Mouse (Mus musculus) heart, adult 8-10 months (tissue): ENCODE data around the gene Pigt. TPM values are rescaled to one million over a fixed set of nuclear protein-coding genes. Genes with fewer than 3 reads are reported as not detected.

ENCODE experiments used
- DNase-seq: peaks from one replicate; pipeline ENCODE4 v3.0.0; 2022; ENCODE audit warnings: low spot score
- total RNA-seq, 4 experiments: library from RNA; stranded (reverse); gene quantifications; 2 replicates each; pipeline ENCODE4 v1.2.4; 2022

Gene Pigt
- total RNA-seq, 4 experiments from 2014 or later = 32.0 to 34.8 (median 33.9) TPM

DNA sequence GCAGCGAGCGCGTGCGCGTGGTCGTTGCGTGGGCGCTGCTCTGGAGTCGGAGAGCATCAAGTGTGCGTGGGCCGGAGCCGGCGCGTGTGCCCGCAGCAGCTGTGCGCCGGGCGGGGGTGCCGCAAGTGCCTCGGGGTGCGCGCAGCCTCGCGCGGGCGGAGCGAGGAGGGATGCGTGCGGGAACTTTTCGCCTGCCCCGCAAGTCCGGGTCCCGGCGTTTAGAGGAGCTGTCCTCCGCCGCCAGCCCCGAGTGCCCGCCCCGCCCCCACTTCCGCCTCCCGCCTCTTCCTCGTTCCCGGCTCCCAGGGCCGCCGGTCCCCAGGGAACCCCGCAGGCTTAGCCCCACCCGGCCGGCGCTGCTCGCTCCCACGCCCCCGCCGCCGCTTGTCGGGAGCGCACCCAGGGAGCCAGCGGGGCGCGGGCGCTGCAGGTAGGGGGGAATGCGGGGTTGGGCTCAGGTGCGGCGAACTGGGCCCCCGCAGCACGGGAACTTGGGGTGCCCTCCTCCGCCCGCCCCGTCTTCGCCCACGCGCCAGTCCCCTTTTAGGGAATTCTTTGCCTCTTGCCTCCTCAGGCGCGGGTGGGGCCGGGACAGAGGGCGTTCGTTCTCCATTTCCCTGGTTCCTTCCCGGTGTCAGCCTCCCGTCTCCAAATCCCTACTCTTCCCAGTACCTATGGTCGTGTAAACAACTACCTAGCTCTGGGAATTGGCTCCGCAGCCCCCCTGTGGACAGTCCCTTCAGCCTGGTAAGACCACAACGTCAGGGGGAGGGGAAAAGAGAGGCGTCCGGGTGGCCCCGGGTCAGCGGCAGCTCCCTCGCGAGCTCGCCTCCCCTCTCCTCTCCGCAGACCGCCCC, 10.8 kb upstream of the Pigt start:
- DNase-seq = peak; percentile 61

DNA sequence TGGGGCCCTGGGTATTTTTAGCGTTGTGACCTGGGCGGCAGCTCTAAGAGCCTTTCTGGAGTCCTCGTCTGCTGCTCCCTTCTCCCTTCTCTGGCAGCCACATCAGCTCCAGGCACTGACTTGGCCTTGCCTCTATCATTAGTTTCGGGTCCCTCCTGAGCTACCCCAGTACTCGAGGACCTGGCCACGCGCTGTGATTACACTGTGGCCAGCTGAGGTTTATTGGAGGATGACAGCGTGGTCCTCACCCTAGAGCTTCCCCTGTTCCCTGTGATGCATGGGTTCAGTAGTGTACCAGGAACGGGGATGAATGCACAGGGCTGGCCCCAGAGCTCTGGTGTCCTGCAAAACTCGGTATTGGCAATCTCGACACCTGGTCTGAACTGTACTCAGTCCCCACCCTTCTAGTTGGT, 10.2 kb upstream of the Pigt start:
- no peak for DNase-seq

DNA sequence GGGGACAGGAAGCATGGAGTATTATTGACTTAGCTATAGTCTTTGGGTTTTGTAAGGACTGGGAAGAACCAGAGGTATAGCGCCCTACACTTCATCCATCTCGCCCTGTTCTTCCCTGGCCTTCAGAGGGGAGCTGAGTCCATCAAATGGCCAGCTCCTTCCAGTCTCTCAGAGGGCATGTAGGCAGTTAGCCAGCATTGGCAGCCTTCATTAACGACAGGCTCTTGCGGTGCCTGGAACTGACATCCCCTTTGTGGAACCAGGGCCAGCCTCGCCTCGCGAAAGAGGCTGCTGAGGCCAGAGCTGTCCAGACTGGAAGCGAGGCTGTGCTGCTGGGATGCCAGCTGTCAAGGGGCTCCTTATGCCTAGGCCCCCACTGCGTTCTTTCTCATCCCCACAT, 9.5 kb upstream of the Pigt start:
- no peak for DNase-seq

DNA sequence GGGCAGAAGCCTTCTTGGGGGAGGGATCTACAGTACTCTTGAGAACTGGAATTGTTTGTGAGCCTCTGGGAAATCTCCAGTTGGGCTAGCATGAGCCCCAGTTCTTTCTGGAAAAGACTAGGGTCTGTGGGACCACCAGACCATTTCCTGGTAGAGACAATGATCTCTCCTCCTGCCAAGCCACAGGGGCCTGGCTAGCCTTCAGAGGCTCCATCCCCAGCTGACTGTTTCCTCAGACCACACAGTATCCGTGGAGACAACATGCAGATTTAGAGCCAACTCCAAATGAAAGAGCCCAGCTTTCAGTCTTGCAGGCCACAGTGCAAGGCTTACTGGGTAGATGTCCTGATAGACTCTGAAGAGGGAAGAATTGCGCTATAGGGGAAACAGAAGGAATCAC, 3.2 kb upstream of the Pigt start:
- DNase-seq = no peak

DNA sequence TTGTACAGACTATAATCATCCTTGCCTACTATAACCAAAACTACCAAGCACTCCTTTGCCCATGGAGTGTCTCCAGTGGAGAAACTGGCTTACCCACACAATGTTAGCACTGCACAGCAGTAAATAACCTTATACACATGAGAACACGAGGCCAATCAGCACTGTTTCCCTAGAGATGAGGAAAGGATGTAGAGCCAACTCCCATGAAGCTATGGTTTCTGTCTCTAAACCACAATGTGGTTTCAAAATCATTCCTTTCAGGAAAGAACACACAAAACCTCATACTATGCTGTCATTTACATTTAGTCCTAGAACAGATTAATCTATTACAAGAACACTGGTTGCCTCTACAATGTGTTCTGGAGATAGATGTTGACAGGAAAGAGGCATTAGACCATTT, 989 bp upstream of the Pigt start:
- no peak for DNase-seq

DNA sequence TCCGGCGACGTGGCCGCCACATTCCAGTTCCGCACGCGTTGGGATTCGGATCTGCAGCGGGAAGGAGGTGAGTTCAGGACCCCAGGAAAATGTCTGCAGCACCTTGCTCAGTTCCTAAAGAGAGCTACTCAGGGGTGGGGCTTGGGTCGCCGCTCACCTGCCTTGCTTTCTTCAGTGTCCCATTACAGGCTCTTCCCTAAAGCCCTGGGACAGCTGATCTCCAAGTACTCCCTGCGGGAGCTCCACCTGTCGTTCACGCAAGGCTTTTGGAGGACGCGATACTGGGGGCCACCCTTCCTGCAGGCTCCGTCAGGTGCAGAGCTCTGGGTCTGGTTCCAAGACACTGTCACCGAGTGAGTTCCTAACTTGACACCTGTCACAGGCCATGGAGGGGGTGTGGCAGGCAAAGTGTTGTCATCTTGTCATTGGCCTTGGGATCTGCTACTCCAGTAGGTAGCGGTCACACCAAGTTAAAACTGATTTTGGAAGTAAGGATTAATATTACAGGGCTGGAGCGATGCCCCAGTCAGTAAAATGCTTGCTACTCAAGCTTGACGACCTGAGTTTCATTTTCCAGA, 460 bp downstream of the Pigt start:
- DNase-seq = no peak

DNA sequence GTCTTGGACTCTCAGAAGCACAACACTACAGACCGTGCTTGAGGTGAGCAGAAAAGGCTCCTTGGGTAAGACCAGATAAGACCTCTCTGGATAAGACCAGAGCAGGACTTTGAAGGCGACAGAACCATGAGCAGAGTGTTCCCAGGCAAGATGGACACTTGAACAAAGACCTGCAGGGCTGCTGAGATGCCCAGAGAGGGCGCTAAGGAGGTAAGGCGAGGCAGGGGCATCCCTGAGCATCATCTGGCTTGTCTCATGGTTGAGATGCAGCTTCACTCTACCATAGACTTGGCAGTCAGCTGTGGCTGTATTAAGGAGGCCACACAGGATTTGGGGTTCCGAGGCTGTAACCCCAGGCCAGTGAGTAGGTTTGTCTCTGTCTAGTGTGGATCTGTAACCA, 2.0 kb downstream of the Pigt start:
- DNase-seq = no peak

DNA sequence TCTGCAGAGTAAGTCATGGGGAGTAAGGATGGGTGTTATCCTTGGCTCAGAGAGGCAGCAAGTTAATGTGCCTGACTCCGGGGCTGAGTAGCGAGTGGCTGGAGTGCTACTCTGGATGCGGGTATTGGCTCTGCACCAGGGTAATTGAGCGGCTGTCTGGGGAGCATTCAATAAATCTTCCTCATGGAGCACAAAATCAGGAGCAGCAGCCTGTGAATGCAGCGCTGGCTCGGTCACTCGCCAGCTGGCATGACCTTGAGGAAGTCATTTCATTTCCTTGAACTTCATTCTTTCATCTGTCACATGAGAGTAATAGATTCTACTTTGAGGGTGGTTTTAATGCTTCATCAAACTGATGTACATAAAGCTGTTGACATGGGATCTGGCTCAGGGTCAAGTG, 3.2 kb downstream of the Pigt start:
- no peak for DNase-seq

DNA sequence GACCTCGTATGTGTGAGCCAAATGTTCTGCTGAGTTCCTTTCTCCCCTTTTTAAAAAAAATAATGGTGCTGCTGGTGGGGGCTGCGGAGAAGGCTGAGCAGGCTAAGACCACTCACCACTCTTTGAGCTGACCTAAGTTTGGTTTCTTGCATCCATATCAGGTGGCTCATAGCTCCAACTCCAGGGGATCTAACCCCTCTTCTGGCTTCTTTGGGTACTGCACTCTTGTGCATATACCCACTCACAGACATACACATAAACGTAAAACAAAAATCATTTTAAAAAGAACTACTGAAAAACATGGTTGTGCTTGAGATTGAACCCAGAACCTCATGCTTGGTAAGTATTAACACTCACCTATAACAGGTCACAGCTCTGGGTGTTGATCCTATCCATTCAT, 7.6 kb downstream of the Pigt start:
- DNase-seq = no peak

DNA sequence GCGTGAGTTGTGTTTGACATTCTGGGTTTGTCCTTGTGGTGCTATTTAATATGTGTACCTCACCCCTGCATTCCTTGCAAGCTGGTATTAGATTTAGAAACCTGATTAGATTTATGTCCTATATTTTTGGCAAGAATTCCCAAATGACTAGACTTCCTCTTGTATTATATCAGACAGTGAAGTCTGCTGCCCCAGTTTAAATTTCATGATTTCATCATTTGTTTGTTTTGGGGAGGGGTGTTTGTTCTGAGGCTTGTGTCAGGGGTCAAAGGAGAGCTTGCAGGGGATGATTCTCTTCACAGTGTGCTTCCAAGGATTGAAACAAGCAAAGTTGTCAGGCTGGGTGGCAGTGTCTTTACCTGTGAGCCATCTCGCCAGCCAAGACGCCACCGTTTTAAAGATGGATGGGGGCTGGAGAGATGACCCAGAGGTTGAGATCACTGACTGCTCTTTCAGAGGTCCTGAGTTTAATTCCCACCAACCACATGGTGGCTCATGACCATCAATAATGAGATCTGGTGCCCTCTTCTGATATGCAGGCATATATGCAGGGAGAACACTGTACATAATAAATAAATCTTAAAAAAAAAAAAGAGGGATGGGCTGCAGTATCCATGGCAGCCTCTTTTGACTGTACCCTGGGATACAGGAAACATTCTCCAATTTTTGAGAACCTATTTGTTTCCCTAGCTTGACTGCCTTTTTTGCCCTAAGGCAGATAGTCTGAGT, 8.5 kb downstream of the Pigt start:
- no peak for DNase-seq

DNA sequence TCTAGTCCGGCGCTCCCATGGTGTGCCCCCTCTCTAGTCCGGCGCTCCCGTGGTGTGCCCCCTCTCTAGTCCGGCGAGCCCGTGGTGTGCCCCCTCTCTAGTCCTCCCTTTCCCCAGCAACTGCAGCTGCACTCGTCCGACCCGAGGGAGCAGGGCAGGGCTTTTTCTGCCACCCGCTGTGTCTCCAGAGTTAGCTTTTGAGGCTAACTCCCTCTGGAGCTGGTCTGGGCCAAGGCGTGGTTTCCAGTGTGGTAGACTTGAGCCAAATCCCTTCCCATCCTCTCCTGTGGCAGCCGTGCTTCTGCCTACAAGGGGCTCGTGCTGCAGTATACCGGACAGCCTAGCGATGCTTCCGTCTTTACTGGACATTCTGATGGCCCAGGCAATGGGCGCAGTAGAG, 10.5 kb downstream of the Pigt start:
- DNase-seq = no peak

DNA sequence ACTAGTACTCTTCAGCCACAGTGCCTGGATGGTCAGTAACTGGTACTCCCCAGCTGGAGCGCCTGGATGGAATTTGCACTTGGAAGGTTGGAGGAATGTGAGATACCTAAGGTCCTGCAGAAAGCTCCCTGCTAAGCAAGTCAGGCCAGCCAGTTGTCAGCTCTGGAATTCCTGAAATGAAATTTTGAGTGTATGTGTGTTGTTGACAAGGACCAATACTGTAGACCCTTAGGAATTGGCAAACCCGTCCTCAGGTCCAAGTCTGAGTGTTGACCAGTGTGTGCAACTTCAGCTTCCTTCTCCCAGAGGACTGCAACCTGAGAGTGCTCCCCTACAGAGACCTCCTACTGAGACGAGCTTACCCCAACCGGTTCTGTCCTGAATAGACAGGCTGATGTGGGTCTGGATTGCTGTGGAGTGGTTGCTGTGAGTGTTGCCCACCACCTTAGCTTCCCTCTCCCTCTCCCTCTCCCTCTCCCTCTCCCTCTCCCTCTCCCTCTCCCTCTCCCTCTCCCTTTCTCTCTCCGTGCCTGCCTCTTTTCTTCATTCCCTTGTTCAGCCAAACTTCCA, 13.4 kb downstream of the Pigt start:
- no peak for DNase-seq

DNA sequence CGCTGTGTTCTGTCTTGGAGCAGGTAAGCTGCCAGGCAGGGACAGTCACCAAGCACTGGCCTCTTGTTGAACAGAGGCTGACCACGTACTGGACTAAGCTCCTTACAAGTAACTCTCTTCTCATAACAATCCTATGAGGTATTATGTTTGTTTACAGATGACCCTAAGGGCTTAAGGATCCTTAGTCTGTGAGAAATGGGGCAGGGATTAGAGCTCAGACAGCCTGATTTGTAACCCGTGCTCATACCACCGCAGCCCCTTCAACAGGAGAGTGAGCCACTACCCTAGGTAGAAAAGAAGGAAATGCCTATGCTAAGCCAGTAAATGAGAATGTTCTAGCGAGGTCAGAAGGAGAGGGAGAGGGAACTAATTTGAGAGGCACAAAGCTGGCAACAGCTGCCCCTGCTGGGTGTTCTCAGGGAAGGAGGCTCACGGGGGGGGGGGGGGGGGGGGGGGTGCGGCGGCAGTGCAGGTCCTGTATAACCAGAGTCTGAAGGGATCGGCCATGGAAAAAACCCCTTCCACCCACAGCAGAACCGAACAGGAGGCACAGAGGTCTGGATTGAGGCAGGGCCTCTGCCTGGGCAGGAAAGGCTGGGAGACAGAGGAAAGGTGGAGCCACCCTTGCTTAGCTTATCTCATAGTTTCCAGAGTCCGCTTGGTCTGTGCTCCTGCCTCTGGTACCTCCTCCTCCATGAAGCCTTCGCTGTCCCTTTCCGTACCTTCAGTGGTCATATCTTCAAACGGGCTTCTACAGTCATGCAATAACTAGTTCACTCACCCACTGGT, 15.0 kb downstream of the Pigt start:
- no peak for DNase-seq

DNA sequence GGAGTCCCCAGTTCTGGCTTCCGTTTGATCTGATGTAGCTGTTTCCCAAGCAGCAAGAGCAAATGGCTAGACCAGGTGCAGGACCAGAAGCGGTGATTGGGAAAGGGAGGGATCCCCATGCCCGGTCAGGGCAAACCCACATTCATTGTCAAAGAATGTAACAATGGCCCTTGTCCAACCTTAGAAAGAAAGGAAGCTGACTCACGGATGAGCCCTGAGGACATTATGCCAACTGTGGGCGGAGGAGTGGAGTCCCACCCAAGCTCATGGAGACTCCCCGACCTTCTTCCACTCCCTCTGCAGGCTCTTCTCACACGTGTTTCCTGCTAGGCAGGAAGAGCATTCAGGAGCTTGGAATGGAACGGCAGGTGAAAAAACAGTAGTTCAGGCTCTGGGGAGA, 16.1 kb downstream of the Pigt start:
- DNase-seq = peak; percentile 81

DNA sequence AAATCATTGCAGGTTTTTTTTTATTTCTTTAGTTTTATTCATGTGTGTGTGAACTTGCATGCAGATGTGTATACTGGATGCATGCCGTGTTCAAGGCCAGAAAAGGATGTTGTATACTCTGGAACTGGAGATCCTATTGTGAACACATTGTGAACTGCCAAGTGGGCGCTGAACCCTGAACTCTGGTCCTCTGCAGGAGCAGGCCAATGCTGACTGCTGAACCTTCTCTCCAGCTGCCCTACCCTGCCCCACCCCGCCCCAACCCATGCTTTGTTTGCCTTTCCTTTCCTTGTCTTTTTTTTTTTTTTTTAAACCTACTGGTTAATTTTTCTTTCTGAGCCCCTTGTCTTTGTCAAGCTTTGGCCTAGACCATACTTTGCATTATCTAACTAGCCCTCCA, 17.6 kb downstream of the Pigt start:
- DNase-seq = no peak

DNA sequence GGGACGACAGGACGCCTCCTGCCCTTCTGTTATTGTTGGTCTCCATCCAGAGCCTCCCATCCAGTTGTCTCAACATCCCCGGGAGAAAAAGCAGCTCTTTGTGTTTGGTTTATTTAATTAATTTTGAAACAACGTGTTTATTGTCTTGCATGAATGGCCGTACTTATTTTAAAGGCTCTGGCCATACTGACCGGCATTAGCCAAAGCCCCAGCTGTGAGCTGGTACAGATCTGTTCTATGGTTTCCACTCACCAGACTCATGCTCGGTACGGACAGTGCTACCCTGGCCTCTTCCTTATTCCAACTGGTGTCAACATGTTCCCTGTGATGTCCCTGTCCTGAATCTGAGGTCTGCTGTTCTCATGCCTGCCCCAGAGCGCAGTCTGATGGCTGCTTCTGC, 18.6 kb downstream of the Pigt start:
- DNase-seq = no peak

DNA sequence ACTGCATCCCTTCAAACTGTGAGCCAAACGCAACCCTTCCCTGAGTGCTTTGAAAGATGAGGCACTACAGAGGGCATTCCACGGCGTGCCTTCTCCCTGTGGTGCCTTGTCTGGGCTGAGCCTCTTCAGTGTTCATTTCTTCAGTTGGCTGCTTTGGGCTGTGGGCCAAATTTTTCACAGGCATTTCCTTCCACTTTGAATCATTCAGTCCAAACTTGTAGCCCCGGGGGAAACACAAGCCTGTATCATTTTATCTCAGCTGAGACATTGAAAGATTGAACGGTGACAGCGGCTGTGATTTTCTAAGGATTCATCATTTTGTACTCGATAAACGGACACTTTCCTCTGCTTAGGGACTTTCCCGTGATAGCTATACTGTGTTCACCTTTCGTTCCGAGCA, 19.3 kb downstream of the Pigt start:
- DNase-seq = no peak

DNA sequence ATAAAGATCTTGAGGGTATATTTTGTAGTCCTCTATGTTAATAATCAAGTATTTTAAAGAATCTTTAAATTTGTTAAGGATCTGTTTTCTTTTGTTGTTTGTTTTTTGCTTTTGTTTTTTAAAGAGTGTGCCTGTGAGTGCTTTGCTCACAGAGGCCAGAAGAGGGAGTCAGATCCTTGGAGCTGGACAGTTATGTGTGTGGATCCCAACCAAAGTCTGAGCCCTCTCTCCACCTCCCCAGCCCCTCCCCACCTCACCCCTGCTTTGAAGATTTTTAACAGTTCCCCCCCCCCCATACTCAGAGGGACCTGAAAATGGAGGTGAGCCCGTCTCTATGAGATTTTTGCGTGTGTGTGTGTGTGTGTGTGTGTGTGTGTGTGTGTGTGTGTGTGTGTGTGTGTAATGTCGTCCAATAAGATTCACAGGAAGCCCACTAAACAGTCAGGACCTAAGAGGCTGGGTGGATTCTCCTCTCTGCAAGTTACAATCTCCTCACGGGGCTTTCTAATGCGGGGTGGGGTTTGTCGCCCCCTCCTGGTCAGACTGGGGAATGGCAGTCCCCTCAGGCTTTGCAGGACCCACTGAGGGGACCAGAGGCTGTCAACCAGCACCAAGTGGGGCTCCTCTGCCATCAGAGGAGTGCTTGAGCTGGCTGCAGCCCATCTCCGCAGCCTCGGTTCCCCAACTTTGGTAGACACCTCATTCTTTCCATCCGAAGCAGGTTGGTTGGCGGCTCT, 20.3 kb downstream of the Pigt start:
- DNase-seq = peak; percentile 54

DNA sequence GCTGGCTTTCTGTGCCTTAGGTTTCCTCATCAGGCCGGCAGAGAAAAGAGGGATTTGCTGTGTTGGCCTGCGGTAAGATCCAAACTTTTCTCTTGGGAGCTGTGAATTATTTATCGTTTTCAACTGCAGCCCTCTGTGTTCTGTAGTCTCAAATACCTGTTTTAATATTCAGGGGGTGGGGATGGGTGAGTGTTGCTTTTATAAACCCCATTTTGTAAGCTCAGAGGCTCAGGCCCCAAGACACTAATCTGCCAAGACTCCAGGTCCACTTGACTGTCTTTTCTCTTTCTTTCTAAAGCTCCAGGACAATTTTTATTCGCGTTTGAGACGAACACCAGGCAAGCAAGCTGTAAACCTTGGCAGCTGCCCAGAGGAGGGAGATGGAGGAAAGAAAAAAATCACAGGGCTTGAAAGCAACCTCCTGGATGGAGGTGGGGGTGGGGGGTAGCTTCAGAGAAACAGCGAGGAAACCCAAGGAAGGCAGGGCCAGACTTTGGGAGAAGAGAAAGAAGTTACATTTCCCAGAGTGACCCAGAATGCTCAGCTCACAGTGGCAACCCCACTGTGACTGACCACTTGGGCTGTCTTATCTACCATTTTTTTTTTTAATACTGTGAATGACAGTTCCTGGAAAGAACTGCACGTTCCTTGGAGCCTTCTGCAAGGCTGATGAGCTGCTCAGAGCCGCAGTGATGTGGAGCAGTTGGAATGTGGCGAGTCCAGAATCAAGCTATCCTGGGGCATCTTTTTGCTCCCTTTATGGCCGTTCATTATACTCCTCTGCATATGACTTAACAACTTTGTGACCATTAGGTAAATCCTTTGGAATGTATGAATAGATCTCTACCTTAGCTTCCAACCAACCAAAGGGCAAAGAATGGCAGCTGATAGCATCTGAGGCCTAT, 21.2 kb downstream of the Pigt start:
- no peak for DNase-seq

DNA sequence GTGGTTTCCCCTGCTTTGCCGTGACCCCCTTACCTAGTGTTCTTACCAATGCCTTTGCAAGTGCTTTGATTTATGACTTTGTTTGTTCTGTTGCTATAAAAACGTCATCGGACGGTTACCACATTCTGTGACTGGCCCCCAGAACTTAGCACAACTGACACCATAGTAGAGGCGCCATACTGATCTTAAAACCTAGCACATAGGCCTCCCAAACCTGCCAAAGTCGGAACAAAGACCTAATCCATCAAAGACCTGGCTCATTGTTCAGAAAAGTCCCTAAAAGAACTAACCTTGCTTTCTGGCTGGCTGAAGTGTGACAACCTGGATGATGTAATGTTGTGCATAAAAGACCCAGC, 21.8 kb downstream of the Pigt start:
- DNase-seq = no peak
